Mouse (Mus musculus) small intestine, adult 2 months (tissue): Measurements from ENCODE around the gene Map4k4.

Experiments
- CTCF ChIP-seq: fragments of 200-500 bp; IDR thresholded peaks from 2 replicates; pipeline ENCODE4 v1.5.1; 2012; ENCODE audit warnings: low read depth, mild to moderate bottlenecking, control low read depth, inconsistent platforms, low read length, moderate library complexity, mixed read lengths; ENCODE audit not compliant: insufficient replicate concordance, insufficient read length; ENCODE audit errors: extremely low read depth
- POLR2A ChIP-seq: fragments of 200-500 bp; IDR thresholded peaks from 2 replicates; pipeline ENCODE4 v1.6.1; 2012; ENCODE audit warnings: low read depth, mild to moderate bottlenecking, control low read depth, inconsistent platforms, low read length, moderate library complexity

DNA sequence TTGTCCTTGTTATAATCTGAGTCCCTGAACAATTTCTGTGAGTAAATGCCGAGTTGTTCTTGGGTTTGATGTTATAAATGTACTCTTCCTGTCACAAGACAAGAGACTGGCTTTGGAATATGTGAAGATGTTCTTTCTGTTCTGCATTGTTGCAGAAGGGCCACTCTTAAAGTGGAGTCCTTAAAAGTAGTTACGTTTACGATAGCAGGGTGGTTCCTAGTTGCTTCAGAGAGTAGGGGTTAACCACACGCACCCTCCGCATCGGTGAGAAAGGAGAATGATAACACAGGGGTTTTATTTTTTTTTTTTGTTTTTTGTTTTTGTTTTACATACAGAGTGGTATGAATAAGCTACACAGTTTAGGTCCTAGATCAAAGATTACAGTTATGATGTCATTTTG is 60.4 kb downstream of the Map4k4 start:
- no peak for TF ChIP-seq POLR2A
- no peak for TF ChIP-seq CTCF
